Mouse (Mus musculus): Measurements from ENCODE around the gene Clcf1.

Gene Clcf1

DNA sequence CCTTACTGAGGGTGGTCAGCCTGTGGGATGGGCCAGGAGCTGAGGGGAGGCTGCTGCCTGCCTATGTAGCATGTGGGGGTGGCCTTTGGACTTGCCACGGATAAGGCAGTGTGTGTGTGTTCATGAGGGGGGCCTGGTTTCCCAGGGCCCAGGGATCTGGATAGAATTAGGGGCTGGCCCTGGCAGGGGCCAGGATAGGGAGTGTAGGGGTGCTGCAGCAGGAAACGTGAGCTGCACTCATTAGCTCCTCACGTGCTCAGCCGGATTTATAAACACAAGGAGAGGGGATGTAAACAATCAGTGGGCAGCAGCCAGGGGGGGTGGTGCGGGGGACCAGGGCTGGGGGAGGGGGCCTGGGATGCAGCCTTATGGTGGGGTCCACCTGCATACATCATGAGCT lies 3.1 kb downstream of the Clcf1 start:
- DNase-seq (ENCODE audit: low read depth, low spot score): no peak

DNA sequence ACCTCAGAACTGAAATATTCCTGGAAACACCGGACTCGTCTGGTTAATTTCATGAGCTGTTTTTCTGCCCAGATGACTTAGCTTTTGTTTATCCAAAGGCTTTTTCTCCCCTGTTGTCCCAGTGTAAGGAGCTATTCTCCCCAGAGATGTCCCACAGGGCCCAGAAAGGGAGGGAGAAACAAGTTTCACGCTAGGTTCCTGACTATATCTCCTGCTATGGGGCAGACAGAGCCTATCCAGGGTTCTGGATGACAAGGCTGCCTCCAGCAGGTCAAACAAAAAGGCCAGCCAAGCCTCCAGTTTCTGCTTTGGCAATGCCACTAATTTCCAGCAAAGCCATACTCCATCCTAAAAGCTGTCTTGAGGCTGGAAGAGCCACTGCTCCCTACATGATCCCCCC lies 3.8 kb downstream of the Clcf1 start:
- no peak for DNase-seq (ENCODE audit: low read depth, low spot score)

DNA sequence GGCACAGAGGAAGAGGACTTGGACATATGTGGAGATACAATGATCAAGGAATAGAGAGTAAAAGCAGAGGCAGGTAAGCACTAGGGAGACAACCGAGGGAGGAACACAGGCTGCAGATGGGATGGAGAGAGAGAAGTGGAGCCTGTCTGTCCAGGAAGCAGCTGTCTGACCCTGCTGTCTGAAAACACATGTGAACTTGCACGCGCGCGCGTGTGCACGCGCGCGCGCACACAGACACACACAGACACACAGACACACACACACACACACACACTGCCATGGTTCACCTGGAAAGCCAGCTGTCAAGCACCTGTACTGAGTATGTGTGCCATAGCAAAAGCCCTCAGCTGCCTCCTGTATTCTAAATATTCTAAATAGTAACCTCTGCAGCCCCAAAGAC lies 4.3 kb downstream of the Clcf1 start:
- DNase-seq (ENCODE audit: low read depth, low spot score): no peak

DNA sequence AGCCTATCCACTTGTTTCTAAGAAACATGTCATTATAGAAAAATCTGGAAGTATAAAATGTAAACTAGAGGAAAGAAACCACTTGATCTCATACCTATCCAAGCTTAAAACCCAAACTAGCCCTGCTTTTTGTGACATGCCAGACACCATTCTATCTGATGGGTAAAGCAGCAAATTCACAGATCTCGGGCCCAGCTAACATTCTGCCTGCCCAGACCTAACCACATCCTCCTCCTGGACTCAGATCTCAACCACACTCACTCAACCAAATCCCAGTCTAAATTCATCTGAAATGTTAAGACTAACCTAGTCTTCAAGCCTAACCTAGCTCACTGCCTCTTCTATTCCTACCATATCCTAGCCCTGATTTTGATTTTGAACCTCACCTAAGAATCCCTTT lies 4.7 kb downstream of the Clcf1 start:
- DNase-seq (ENCODE audit: low read depth, low spot score): no peak

DNA sequence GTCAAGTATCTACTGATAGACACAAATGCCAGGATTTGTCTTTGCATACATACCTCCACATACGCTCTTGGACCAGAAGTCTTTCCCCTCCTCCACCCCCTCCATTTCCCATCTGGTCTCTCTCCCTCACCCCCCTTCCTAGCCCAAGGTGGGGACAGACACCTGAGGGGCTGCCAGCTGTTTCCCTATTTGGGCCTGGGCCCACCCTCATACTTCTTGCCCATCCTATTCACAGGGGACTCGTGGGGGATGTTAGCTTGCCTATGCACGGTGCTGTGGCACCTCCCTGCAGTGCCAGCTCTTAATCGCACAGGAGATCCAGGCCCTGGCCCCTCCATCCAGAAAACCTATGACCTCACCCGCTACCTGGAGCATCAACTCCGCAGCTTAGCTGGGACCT lies 5.9 kb downstream of the Clcf1 start:
- DNase-seq (ENCODE audit: low read depth, low spot score): no peak

DNA sequence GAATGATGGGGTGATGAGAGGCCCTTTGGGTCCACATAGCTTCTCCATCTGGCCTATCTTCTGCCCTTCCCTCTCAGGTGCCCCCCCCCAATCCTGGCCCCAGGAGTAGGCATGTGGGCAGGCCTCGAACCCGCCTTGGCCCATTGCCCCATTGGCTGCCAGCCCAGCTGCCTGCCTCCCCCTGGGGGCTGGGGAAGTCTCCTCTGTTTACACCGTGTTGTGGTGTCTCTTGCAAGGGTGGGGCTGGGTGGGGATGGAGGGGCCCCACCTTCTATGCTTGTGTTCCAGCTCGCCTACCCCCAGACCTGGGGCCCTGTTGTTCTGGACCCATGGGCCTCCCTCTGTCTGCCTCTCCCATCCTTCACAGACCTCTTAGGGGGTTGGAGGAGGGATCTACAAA lies 6.4 kb downstream of the Clcf1 start:
- DNase-seq (ENCODE audit: low read depth, low spot score): no peak

DNA sequence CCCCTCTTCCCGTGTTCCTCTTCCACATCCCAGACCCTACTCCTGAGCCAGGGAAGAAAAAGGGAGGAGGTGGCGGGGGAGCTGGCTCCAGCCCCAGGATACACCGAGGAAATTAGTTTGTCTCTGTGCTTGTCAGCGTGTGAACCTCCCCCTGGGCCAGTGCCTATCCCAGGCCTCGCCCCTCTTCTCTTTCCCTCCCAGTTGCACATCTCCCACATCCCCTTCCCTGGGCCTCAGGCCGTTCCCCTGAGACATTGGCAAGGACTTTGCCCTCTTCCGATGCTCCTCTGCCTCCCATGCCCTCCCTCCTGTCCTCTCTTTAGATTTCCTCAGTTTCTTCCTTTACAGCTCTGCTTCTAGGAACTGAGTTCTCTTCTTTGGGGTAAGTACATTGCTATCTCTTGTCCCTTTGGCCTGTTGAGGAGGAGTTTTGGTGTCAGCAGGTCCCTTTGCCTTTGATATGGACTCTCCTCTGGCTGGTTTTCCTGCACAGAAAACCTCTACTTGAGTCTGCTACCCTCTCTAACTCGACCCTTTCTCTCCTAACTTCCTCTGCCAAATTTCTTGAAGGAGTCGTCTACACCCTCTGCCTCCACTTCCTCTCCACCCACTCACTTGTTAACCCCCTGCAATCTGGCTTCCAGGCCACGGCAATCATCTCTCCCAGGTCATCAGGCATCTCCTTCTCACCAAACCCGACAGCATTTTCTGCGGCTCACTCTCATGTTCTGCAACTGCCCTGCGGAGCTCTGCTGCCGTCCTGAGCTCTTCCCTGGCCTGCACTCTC lies 7.1 kb downstream of the Clcf1 start:
- no peak for DNase-seq (ENCODE audit: low read depth, low spot score)

DNA sequence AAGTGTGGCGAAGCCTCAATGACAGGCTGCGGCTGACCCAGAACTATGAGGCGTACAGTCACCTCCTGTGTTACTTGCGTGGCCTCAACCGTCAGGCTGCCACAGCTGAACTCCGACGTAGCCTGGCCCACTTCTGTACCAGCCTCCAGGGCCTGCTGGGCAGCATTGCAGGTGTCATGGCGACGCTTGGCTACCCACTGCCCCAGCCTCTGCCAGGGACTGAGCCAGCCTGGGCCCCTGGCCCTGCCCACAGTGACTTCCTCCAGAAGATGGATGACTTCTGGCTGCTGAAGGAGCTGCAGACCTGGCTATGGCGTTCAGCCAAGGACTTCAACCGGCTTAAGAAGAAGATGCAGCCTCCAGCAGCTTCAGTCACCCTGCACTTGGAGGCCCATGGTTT lies 8.1 kb downstream of the Clcf1 start:
- no peak for DNase-seq (ENCODE audit: low read depth, low spot score)

DNA sequence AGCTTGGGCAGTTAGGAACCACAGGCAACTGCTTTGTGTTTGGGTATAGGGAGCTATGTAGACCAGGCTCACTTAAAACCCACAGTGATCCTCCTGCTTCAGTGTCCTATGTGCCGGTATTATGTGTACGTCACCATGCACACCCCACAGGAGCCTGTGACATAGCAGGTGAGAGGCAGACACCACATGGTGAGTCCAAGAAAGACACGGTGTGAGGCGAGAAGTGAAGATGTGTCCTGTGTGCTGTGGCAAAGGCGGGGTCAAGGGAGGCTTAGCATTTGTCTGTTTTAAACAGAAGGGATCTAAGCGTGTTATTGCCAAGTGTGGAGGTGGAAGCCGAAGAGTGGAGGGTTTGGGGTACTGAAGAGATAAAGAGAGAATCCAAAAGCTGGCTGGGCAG lies 12.7 kb downstream of the Clcf1 start:
- DNase-seq (ENCODE audit: low read depth, low spot score): no peak

DNA sequence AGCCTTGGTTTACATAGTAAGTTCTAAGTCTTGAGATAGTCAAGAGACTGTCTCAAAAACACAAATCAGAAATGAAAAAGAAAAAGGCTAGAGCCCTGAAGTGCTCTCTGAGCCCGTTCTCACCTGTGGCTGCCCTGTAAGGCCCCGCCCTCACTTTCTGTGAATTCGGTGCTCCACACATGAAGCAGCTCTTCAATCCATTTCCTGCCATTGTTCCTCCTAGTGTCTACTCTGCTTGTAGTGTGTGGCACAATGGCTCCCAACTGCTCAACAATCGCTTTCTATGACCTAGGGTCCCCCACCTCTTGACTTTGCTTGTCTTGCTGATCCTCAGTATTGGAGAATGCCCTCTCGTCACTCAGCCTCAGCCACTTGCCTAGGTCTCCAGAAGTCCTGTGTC lies 13.4 kb downstream of the Clcf1 start:
- DNase-seq (ENCODE audit: low read depth, low spot score): no peak

DNA sequence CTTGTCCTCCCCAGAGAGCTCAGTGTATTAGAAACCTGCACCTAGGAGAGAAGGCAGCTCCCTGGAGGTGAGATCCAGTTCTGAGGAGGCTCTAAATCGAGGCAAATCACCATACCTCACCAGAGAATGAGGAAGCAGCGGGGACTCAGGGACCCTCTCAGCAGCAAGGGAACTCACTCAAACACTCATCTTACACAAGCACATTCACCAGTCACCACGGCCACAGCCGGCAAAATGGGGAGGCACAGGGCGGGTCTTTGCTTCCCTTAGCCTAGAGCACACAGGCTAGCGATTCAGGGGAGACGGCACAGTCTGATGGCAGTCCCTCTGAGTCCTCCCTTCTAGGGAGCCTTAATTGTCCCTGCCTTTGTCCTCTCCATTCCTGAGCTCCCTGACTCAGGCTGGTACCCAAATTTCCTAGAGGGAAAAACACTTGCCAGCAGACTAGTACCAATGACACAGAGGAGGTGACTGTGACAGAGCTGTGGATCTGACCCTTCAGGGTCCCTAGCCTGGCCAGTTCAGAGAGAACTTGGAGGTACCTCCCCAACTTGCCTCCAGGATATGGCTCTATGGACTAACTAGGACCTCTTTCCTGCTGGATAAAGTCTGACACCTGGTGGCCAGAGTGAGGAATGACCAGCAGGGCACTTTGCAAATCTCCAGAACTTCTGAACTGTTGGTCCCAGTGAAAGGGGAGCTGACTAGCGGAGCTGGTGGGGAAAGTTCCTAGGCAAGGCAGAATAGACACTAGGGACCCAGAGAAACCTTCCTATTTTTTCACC lies 14.0 kb downstream of the Clcf1 start:
- DNase-seq (ENCODE audit: low read depth, low spot score): no peak

DNA sequence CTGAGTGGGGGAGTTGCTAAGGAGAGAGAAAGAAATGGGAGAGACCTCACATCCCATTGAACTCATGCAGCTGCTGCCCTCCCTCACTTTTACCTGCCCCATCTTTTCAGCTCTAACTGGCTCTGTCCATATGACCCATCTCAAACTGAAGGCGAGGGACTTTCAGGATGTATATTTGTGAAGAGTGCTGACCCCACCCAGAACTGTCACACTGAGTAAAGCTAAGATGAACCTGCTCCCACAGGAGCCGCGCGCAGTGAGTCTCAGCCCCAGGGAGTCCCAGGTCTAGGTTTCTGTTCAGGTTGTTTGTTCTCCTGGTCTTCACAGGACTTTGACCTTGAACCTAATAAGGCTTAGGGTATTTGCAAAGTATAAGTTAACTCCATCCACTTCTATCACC lies 14.9 kb downstream of the Clcf1 start:
- DNase-seq (ENCODE audit: low read depth, low spot score): no peak

DNA sequence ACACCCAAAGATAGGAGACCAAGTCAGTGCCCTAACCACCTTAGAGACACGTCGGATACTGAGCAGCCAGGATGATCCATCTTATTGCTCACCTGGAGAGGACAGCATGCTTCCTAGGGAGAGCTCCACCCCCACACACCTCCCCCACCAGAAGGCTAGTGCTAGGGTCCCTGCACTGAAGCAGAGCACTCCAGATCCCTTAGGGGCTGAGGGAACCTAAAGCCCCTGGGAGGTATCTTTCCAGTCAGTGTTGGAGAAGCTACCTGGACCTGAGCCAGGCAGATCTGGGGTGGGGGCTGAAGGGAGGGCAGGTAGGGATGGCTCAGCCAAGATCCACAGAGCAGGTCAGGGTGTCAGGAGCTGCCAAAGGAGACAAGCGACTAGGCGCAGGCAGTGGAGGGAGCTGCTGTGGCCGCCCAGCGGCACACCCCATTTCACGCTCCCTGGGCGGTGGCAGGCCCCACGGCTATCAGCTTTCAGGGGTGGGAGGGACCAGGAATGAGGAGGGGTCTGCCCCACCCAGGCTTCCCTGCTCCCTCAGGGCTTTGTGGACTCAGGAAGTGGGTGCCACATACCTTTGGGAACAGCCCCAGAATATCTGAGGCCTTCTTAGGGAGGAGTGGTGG lies 15.5 kb downstream of the Clcf1 start:
- DNase-seq (ENCODE audit: low read depth, low spot score): no peak

DNA sequence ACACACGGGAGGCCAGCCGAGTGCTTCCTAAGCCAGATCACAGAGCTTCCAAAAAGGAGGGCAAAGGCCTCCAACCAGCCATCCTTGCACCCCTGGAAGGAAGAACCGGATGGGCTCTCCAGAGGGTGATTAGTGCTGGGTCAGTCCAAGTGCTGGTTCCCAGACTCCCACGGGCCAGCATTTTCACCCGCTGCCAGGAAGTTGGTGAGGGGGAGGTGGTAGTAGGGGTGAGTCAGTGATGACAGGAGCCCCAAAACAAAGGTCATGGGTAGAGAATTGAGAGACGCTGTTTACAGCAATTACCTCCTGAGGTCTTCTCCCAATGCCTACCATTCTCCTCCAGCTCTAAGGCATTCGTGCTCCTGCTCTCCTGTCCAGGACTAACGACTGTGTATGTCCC lies 16.4 kb downstream of the Clcf1 start:
- DNase-seq (ENCODE audit: low read depth, low spot score): no peak

DNA sequence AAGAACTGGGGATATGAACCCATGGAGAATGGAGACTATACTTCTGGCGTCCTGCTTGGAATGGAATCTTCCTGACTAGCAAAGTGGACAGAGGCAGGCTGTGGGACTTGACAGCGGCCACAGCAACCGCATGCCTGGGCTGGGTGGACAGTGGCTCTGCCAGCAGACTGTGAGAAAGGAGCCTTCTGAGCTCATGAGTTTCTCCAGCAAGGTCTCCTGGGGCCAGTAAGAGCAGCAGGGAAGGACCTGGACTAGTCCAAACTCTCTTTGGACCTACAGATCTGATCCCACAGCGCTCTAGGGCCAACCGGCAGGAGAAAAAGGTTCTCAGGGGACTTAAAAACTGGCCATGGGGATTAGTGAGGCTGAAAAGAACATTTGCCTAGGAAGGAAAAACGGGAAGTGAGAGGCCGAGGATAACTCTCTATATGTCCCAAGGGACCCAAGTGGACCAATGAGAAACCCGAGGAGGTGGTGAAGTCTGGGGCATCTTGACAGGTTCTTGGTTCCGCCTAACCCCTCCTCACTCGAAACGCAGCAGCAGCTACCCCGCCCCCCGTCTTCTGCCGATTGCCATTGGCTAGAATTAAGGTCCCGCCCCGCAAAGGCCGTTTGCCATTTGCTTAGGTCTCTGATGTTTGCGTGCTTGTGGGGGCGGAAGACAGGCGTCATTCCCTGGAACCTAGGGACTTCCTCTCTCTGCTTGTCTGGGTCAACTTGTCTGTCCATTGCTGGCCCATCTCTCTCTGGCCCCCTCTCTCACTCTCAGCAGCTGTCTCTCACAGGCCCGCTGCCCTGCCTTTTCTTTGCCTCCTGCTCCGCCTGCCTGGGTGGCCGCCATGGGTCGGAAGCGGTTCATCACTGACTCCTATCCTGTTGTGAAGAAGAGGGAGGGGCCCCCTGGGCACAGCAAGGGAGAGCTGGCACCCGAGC lies 17.5 kb downstream of the Clcf1 start, which contains the start of gene Pold4:
Gene Pold4, plus strand, starts transcription at position 647 of the 933 bp plus-strand sequence.
- DNase-seq (ENCODE audit: low read depth, low spot score): peak; percentile 87

DNA sequence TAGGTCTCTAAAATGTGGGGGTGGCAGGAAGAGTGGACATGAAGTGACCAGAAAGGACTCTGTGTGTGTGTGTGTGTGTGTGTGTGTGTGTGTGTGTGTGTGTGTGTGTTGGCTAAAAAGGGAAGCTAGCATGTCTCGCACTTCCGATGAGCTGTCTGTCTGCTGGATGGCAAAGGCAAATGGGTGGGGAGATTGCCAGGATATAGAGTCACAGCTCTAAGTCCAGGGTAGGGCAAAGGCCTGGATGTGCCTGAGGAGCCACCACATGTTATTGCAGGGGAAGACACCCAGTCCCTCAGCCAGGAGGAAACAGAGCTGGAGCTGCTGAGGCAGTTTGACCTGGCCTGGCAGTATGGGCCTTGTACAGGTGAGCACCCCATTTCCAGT lies 18.1 kb downstream of the Clcf1 start:
- peak; percentile 1 for DNase-seq (ENCODE audit: low read depth, low spot score)

DNA sequence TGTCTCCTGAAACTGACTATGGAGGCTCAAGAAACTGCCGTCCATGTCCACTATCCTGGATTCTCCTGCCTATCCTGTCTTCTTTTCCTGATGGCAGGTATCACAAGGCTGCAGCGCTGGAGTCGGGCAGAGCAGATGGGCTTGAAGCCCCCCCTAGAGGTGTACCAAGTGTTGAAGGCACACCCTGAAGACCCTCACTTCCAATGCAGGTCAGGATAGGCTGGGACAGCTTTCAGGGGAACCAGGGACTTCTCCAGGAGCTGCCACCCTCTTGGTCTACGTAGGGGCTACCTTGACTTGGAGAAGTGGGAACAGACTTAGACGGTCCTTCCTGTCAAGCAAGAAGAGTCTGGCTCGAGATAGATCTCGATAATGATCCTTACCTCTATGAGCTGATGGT lies 18.6 kb downstream of the Clcf1 start:
- no peak for DNase-seq (ENCODE audit: low read depth, low spot score)

DNA sequence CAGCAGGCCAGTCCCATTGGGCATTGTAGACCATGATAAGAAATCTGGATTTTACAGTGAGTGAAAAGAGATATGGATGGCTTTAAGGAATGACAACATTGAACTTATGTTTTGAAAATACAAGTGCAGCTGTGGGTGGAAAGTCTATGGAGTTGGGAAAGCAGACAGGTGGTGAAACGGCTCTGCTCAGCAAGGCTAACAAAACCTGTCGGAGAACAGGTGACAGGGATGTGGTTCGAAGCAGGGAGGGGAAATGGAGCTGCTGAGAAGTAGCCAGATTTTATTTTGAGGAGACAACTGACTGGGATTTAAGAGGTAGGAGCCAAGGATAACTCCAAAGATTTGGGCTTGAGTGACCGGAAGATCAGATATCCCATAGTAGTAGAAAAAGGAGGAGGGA lies 20.5 kb downstream of the Clcf1 start:
- no peak for DNase-seq (ENCODE audit: low read depth, low spot score)

DNA sequence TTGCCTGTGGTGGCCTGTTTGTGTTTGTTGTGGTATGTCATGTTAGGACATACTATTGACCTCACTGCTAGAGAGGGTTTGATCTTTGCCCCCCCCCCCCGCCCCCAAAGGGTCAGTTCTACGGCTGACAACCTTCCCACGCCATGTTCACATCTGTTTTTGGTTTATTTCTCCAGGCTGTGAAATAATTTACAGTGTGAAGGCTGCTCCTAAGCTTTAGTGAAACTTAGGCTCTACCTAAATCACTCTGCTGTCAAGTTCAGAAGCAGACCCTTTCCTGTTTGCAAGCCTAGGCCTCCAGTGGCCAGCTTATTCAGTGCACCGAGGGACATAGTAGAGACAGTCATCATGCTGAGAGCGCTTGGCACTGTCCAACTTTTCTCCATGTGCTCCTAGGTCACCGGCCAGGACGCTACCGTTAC lies 26.2 kb downstream of the Clcf1 start:
- DNase-seq (ENCODE audit: low read depth, low spot score): no peak

DNA sequence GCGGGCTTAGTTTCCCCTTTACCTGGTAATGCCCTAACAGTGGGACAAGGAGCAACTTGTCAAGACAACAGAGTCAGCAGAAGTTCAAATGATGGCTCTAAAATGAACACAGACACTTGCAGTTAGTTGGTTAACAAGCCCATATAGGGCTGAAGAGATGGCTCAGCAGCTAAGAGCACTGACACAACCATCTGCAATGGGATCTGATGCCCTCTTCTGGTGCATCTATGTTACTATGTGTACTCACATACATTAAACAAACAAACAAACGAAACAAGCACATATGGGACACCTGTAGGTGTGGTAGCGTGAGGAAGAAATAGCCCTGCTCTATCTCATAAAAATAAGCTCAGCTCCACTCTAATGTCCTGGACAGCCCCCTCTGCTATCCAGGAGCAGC lies 28.4 kb downstream of the Clcf1 start:
- no peak for DNase-seq (ENCODE audit: low read depth, low spot score)

DNA sequence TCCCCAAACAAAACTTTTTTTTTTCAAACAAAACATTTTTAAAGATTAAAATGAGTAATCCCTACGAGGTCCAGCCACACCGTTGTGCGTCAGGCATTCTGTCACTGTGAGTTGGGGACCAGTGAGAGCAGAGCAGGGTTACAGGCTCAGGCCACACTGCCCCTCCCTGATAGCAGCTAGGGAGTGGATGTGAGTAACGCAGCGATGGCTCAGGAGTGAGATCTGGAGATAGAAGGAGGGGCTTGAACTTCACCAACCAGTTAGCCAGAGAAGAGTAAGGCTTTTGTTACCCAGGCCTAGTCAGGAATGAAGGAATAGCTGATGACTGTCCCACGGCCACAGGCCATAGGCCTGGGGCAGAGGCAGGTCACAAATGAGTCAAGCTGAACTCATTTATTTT lies 30.7 kb downstream of the Clcf1 start:
- no peak for DNase-seq (ENCODE audit: low read depth, low spot score)

DNA sequence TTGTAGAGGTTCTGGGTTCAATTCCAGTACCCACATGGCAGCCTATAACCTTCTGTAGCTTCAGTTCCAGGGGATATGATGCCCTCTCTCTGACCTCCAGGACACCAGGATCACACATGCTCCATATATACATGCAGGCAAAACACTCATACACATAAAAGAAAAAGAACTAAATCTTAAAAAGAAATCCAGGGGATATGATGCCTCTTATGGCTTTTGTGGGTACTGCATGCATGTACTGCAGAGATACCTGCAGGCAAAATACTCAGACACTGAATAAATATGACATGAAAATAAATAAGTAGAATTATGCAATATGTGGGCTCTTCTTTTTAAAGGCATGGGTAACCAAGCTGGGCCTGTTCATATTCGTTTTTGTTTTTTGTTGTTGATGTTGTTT lies 33.0 kb downstream of the Clcf1 start:
- DNase-seq (ENCODE audit: low read depth, low spot score): no peak
